1 mouse cellular context compared by ENCODE assay signal in genomic region chr6:72345074-72345567, GRCm38 (mm10).
A peak's percentile ranks its signal among the peaks of the same experiment; 100 is the strongest.
TF ChIP-seq lines count a peak whose summit lies in the region.

Gene Usp39, minus strand, starts transcription at chr6:72345184.

TF ChIP-seq in CH12.LX, 34 proteins besides CTCF, POLR2A, EP300 and RAD21 (continued from another document):
- TF ChIP-seq MEF2A (IDR thresholded peaks at IDR 0.05; ENCODE audit: borderline replicate concordance, low read depth, low read length), result 0 out of 2 replicates have a peak, but pooled peaks have one; percentile 21
- TF ChIP-seq ZMIZ1 (IDR thresholded peaks at IDR 0.05; ENCODE audit: low read depth, low read length), result peak; percentile 65
- TF ChIP-seq JUND (conservative IDR thresholded peaks at IDR 0.05; ENCODE audit: low read depth, low read length), result no peak
- TF ChIP-seq USF2 (conservative IDR thresholded peaks at IDR 0.05; ENCODE audit: low read depth, low read length), result no peak
- TF ChIP-seq MXI1 (IDR thresholded peaks at IDR 0.05; ENCODE audit: low read depth, low read length), result peak; percentile 85; the same call in 1 of the 2 replicates
- no peak for TF ChIP-seq MAFK (IDR thresholded peaks at IDR 0.05; ENCODE audit: insufficient replicate concordance, low read length)
- no peak for TF ChIP-seq CHD1 (IDR thresholded peaks at IDR 0.05; ENCODE audit: low read depth, low read length)
- TF ChIP-seq SIN3A (IDR thresholded peaks at IDR 0.05; ENCODE audit: low read length), result peak; percentile 88
- no peak for TF ChIP-seq GABPA (IDR thresholded peaks at IDR 0.05; ENCODE audit: insufficient replicate concordance, low read depth, low read length)
- TF ChIP-seq BHLHE40 (IDR thresholded peaks at IDR 0.05; ENCODE audit: low read depth, low read length), result peak; percentile 70
- peak; percentile 20 for TF ChIP-seq USF1 (IDR thresholded peaks at IDR 0.05; ENCODE audit: low read depth, low read length)
TF ChIP-seq in CH12.LX: peak in this region for 18.
